Mouse (Mus musculus): ENCODE measurements around the gene 5330417H12Rik.

DNA sequence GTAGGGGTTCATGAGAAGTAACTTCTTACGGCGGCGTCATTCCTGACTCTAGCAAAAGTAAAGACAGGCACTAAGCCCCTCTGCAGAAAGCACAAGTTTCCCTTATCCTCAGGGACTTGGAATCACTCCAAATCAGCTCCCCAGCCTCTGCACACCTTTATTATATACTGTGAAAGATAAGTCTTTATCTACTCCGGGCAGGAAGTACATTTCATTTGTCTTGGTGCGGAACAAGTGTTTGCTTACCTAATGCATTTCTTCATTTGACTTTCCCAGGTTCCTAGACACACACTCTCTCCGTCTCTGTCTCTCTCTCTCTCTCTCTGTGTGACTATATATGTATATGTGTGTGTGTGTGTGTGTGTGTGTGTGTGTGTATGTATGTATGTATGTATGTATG, 38.7 kb upstream of the 5330417H12Rik start:
- TF ChIP-seq CTCF (IDR thresholded peaks at IDR 0.05; ENCODE audit: borderline replicate concordance, extremely low read depth, insufficient read depth, insufficient read length) (no peak), POLR2A (IDR thresholded peaks at IDR 0.05; ENCODE audit: borderline replicate concordance, extremely low read depth, insufficient read depth, insufficient read length, poor library complexity, severe bottlenecking) (no peak)
